Comparison of ENCODE assay signal across 15 mouse cellular contexts in genomic region chr1:89524998-89525397, GRCm38 (mm10).
A peak's percentile ranks its signal among the peaks of the same experiment; 100 is the strongest.
DNase-seq lines count a peak whose midpoint lies in the region; ATAC-seq lines count a peak whose summit lies in the region.
"Had no signal": no experiment of that assay in that cellular context is flagged by ENCODE, and none has a peak within 500 bp of the region (broad histone marks: within the 10 kb centered on the region; RNA-seq: fewer than 3 reads in every experiment).

No protein-coding gene starts in this region.

- 73% methylated on average over 4 of the region's 4 CpGs for WGBS in neural tube, embryonic 15.5 days
- WGBS in kidney, embryonic 14.5 days: 61% methylated on average over 4 of the region's 4 CpGs

- H3K4me2 ChIP-seq in neural tube, embryonic 15.5 days: no peak overlapping the region
- no peak overlapping the region for H3K4me2 ChIP-seq in kidney, embryonic 14.5 days (replicated peaks; ENCODE audit: low read depth, low read length)
- H3K4me2 ChIP-seq: forebrain, embryonic 13.5 days; heart, embryonic 13.5 days; hindbrain, embryonic 14.5 days had no signal

- peak overlapping the region; percentile 15; the same call in 1 of the 2 replicates for H3K27ac ChIP-seq in neural tube, embryonic 15.5 days (replicated peaks)
- no peak overlapping the region for H3K27ac ChIP-seq in kidney, embryonic 14.5 days (ENCODE audit: low read depth, low read length)
- H3K27ac ChIP-seq: forebrain, embryonic 10.5 days; forebrain, embryonic 13.5 days; heart, adult 2 months; heart, embryonic 10.5 days; heart, embryonic 13.5 days; hindbrain, embryonic 14.5 days; hindbrain, postnatal 0 days had no signal

- peaks cover 56% of the 10 kb centered on the region for H3K4me1 ChIP-seq in neural tube, embryonic 15.5 days
- H3K4me1 ChIP-seq in kidney, embryonic 14.5 days (ENCODE audit: control insufficient read depth, insufficient read depth, low read length): peaks cover 10% of the 10 kb centered on the region; the same call in 1 of the 2 replicates

- no peaks in the 10 kb centered on the region for H3K27me3 ChIP-seq in neural tube, embryonic 15.5 days (replicated peaks)
- H3K27me3 ChIP-seq in kidney, embryonic 14.5 days (ENCODE audit: control insufficient read depth, insufficient read depth, low read length): no peaks in the 10 kb centered on the region
- H3K27me3 ChIP-seq: heart, embryonic 13.5 days had no signal

- H3K9ac ChIP-seq in neural tube, embryonic 15.5 days (replicated peaks): no peak overlapping the region
- H3K9ac ChIP-seq in kidney, embryonic 14.5 days (ENCODE audit: low read depth, low read length): no peak overlapping the region
- H3K9ac ChIP-seq: forebrain, embryonic 13.5 days; heart, embryonic 13.5 days had no signal

- H3K4me3 ChIP-seq in neural tube, embryonic 15.5 days (replicated peaks): no peak overlapping the region
- no peak overlapping the region for H3K4me3 ChIP-seq in kidney, embryonic 14.5 days (ENCODE audit: low read length)
- H3K4me3 ChIP-seq: forebrain, embryonic 10.5 days; forebrain, embryonic 13.5 days; heart, adult 2 months; heart, embryonic 10.5 days; heart, embryonic 13.5 days had no signal

- no peaks in the 10 kb centered on the region for H3K36me3 ChIP-seq in neural tube, embryonic 15.5 days
- H3K36me3 ChIP-seq in kidney, embryonic 14.5 days (ENCODE audit: control insufficient read depth, insufficient read depth, low read length): no peaks in the 10 kb centered on the region
- H3K36me3 ChIP-seq: forebrain, embryonic 10.5 days; heart, embryonic 10.5 days; heart, embryonic 13.5 days had no signal

- peak; percentile 30 for DNase-seq in cerebellum, adult 8-10 months
- no peak for DNase-seq in cerebellum, postnatal 4 days (ENCODE audit: low spot score in 2 of 2)
- peak; percentile 13 for DNase-seq in lung, postnatal 10 days
- no peak for DNase-seq in lung, postnatal 36 days

- ATAC-seq in neural tube, embryonic 15.5 days (ENCODE audit: low FRiP score): no peak
- ATAC-seq in kidney, embryonic 14.5 days (ENCODE audit: low FRiP score, low TSS enrichment): no peak
- ATAC-seq: activated CD4-positive, CD25-positive, alpha-beta regulatory T cell, adult 4 months; inflammation-experienced regulatory T-cells, adult 6 months had no signal

- no peaks in the 10 kb centered on the region for H3K9me3 ChIP-seq in neural tube, embryonic 15.5 days (replicated peaks)
- H3K9me3 ChIP-seq in kidney, embryonic 14.5 days (ENCODE audit: control insufficient read depth, low read length): no peaks in the 10 kb centered on the region
- H3K9me3 ChIP-seq: forebrain, embryonic 10.5 days; forebrain, embryonic 13.5 days; heart, embryonic 10.5 days; heart, embryonic 13.5 days had no signal

Comparison
In these comparisons a context has a peak if more than half of its experiments do, and no peak if none do; other contexts are left out.
1. DNase-seq: peak in cerebellum, adult 8-10 months (single experiment) and lung, postnatal 10 days (single experiment); none in cerebellum, postnatal 4 days (0 of 2) and lung, postnatal 36 days (single experiment).